ENCODE assay signal across 17 mouse cellular contexts in genomic region chr1:36454055-36454815, GRCm38 (mm10). TPM values are rescaled to one million over a fixed set of nuclear protein-coding genes. Genes with fewer than 3 reads are reported as not detected.
A peak's percentile ranks its signal among the peaks of the same experiment; 100 is the strongest.
DNase-seq lines count a peak whose midpoint lies in the region; ATAC-seq and TF ChIP-seq lines count a peak whose summit lies in the region.
"Had no signal": no experiment of that assay in that cellular context is flagged by ENCODE, and none has a peak within 500 bp of the region (broad histone marks: within the 10 kb centered on the region; RNA-seq: fewer than 3 reads in every experiment).

No protein-coding gene starts in this region.

- POLR2A ChIA-PET in Patski (lab: Charles Lee): no interaction called here

- no peak for ATAC-seq in liver, postnatal 0 days
- no peak for ATAC-seq in liver, embryonic 12.5 days
- ATAC-seq in Patski: no peak
- ATAC-seq in megakaryocyte-erythroid progenitor cell, adult 5-6 weeks (replicated peaks; ENCODE audit: low FRiP score, low TSS enrichment, poor library complexity, severe bottlenecking): peak; percentile 51; the same call in 1 of the 2 replicates

- no peak for TF ChIP-seq EP300 in heart, adult 2 months (IDR thresholded peaks at IDR 0.05; ENCODE audit: insufficient read depth, low read depth, low read length)
- no peak for TF ChIP-seq EP300 in liver, postnatal 0 days (IDR thresholded peaks at IDR 0.05; ENCODE audit: low read depth)

- no peaks in the 10 kb centered on the region for H3K4me1 ChIP-seq in heart, adult 2 months (ENCODE audit: control insufficient read depth, insufficient read depth, low read length)
- H3K4me1 ChIP-seq in liver, postnatal 0 days (ENCODE audit: insufficient read depth): 0 out of 2 replicates have a peak, but pooled peaks cover 3% of the 10 kb centered on the region
- H3K4me1 ChIP-seq in liver, embryonic 12.5 days: peaks cover 14% of the 10 kb centered on the region
- H3K4me1 ChIP-seq: midbrain, embryonic 10.5 days had no signal

- H3K9me3 ChIP-seq in liver, postnatal 0 days (ENCODE audit: low read length): no peaks in the 10 kb centered on the region
- H3K9me3 ChIP-seq in liver, embryonic 12.5 days (replicated peaks): no peaks in the 10 kb centered on the region
- H3K9me3 ChIP-seq: heart, embryonic 13.5 days; midbrain, embryonic 10.5 days had no signal

- peak; percentile 35 for TF ChIP-seq CTCF in heart, adult 2 months (IDR thresholded peaks at IDR 0.05)
- peak; percentile 41 for TF ChIP-seq CTCF in liver, postnatal 0 days (IDR thresholded peaks at IDR 0.05; ENCODE audit: low read depth)
- TF ChIP-seq CTCF in Patski (IDR thresholded peaks at IDR 0.05): peak; percentile 64

- CTCF ChIA-PET in Patski (lab: Charles Lee): no interaction called here

- TF ChIP-seq POLR2A in heart, adult 2 months (IDR thresholded peaks at IDR 0.05; ENCODE audit: insufficient read depth, low read depth, low read length): no peak

- H3K4me3 ChIP-seq in heart, adult 2 months: no peak overlapping the region
- no peak overlapping the region for H3K4me3 ChIP-seq in liver, postnatal 0 days (ENCODE audit: low read depth, low read length)
- no peak overlapping the region for H3K4me3 ChIP-seq in liver, embryonic 12.5 days
- H3K4me3 ChIP-seq: heart, embryonic 13.5 days; midbrain, embryonic 10.5 days had no signal

- no peaks in the 10 kb centered on the region for H3K27me3 ChIP-seq in heart, adult 2 months (ENCODE audit: control insufficient read depth, insufficient read depth, low read length)
- H3K27me3 ChIP-seq in liver, postnatal 0 days (ENCODE audit: insufficient read depth, low read length): no peaks in the 10 kb centered on the region
- H3K27me3 ChIP-seq in liver, embryonic 12.5 days (replicated peaks): no peaks in the 10 kb centered on the region
- H3K27me3 ChIP-seq in Patski: no peaks in the 10 kb centered on the region
- H3K27me3 ChIP-seq: heart, embryonic 13.5 days had no signal

- in situ Hi-C loops in Patski (cut with MboI; ENCODE audit: low pct_unique_long_range_greater_than_20kb): no loop called here

- no peaks in the 10 kb centered on the region for H3K36me3 ChIP-seq in heart, adult 2 months (ENCODE audit: control insufficient read depth, insufficient read depth, low read length)
- H3K36me3 ChIP-seq in liver, postnatal 0 days (replicated peaks; ENCODE audit: insufficient read depth, low read length): no peaks in the 10 kb centered on the region
- no peaks in the 10 kb centered on the region for H3K36me3 ChIP-seq in liver, embryonic 12.5 days
- H3K36me3 ChIP-seq: G1E; heart, embryonic 13.5 days; midbrain, embryonic 10.5 days had no signal

- H3K27ac ChIP-seq in heart, adult 2 months: no peak overlapping the region
- no peak overlapping the region for H3K27ac ChIP-seq in liver, postnatal 0 days (ENCODE audit: low read depth)
- H3K27ac ChIP-seq in liver, embryonic 12.5 days: no peak overlapping the region
- H3K27ac ChIP-seq: heart, embryonic 13.5 days; midbrain, embryonic 10.5 days had no signal

- no peak overlapping the region for H3K9ac ChIP-seq in heart, adult 2 months (ENCODE audit: low read depth, low read length)
- no peak overlapping the region for H3K9ac ChIP-seq in liver, postnatal 0 days (replicated peaks)
- H3K9ac ChIP-seq in liver, embryonic 12.5 days: no peak overlapping the region
- H3K9ac ChIP-seq: heart, embryonic 13.5 days; lung, embryonic 14.5 days had no signal

- DNase-seq in heart, adult 2 months: no peak
- DNase-seq in heart, adult 11 months: no peak
- no peak for DNase-seq in liver, postnatal 0 days
- DNase-seq in Patski (ENCODE audit: low read depth, low spot score): no peak
- no peak for DNase-seq in c-Kit-positive CD71-positive TER-119-positive erythroid progenitor cells, embryonic 14.5 days (ENCODE audit: low spot score)
- DNase-seq in urinary bladder, postnatal 36 days (ENCODE audit: low spot score in 2 of 2): no peak
- DNase-seq: adrenal gland, postnatal 36 days; cerebellum, adult 11 months; cerebellum, postnatal 36 days; gastrocnemius, postnatal 25 days; lung, embryonic 14.5 days; thymus, postnatal 14 days had no signal

- intact Hi-C loops in heart, adult 2 months (cut with DNase I): no loop called here

- H3K4me2 ChIP-seq in liver, postnatal 0 days (ENCODE audit: low read depth, low read length): no peak overlapping the region
- no peak overlapping the region for H3K4me2 ChIP-seq in liver, embryonic 12.5 days
- H3K4me2 ChIP-seq: heart, embryonic 13.5 days; lung, embryonic 14.5 days had no signal

- no peaks in the 10 kb centered on the region for H3K79me2 ChIP-seq in heart, adult 2 months (replicated peaks; ENCODE audit: control insufficient read depth, insufficient read depth, low read length)

- 76% methylated on average over 6 of the region's 6 CpGs for WGBS in heart, adult 2 months
- 75% methylated on average over 6 of the region's 6 CpGs for WGBS in liver, postnatal 0 days (ENCODE audit: insufficient replicate concordance)
- WGBS in liver, embryonic 12.5 days (ENCODE audit: insufficient replicate concordance): 70% methylated on average over 6 of the region's 6 CpGs

RNA-seq across cellular contexts. Expression of gene Lman2l, which starts 9.2 kb away (rescaled TPM):
- 10 to 100 TPM; 26.3 to 26.5 TPM for total RNA-seq in heart, adult 2 months (2021)
- polyA plus RNA-seq in heart, adult 2 months (2012; rRNA removed): 16.8 and 25.7 TPM in 2 replicates
- 9.0 and 9.9 TPM in 2 replicates for polyA plus RNA-seq in liver, postnatal 0 days (2015; fragmentation: Nextera tagmentation; extraction: Ambion mirVana)
- polyA plus RNA-seq in liver, embryonic 12.5 days (2016; fragmentation: Nextera tagmentation; extraction: Ambion mirVana): 20.9 and 22.8 TPM in 2 replicates
- 34.6 TPM for polyA plus RNA-seq in Patski (2021)
- total RNA-seq in megakaryocyte-erythroid progenitor cell, adult 5-6 weeks (2014; fragmentation: Nextera tagmentation): 9.3 and 13.5 TPM in 2 replicates
- total RNA-seq in megakaryocyte-erythroid progenitor cell, adult 5-6 weeks (2017): 1.8 and 7.4 TPM in 2 replicates

RNA-seq across cellular contexts. Expression of gene Cnnm4, which starts 17.2 kb away (rescaled TPM):
- total RNA-seq in heart, adult 2 months (2021): 1 to 10 TPM; 4.4 to 4.6 TPM
- polyA plus RNA-seq in heart, adult 2 months (2012; rRNA removed): 3.9 and 4.4 TPM in 2 replicates
- polyA plus RNA-seq in liver, postnatal 0 days (2015; fragmentation: Nextera tagmentation; extraction: Ambion mirVana): 2.1 and 2.2 TPM in 2 replicates
- polyA plus RNA-seq in liver, embryonic 12.5 days (2016; fragmentation: Nextera tagmentation; extraction: Ambion mirVana): 3.8 and 4.0 TPM in 2 replicates
- 5.7 TPM for polyA plus RNA-seq in Patski (2021)
- 2.7 and 3.3 TPM in 2 replicates for total RNA-seq in megakaryocyte-erythroid progenitor cell, adult 5-6 weeks (2014; fragmentation: Nextera tagmentation)
- total RNA-seq in megakaryocyte-erythroid progenitor cell, adult 5-6 weeks (2017): 2.6 and 3.0 TPM in 2 replicates

RNA-seq across cellular contexts. Expression of gene Cnnm3, which starts 57.4 kb away (rescaled TPM):
- 10 to 100 TPM; 11.1 to 15.1 TPM for total RNA-seq in heart, adult 2 months (2021)
- 14.1 and 15.6 TPM in 2 replicates for polyA plus RNA-seq in heart, adult 2 months (2012; rRNA removed)
- polyA plus RNA-seq in liver, postnatal 0 days (2015; fragmentation: Nextera tagmentation; extraction: Ambion mirVana): 0.92 and 1.1 TPM in 2 replicates
- 1.3 and 1.5 TPM in 2 replicates for polyA plus RNA-seq in liver, embryonic 12.5 days (2016; fragmentation: Nextera tagmentation; extraction: Ambion mirVana)
- polyA plus RNA-seq in Patski (2021): 19.2 TPM
- total RNA-seq in megakaryocyte-erythroid progenitor cell, adult 5-6 weeks (2014; fragmentation: Nextera tagmentation): 12.6 and 15.9 TPM in 2 replicates
- 8.3 and 8.8 TPM in 2 replicates for total RNA-seq in megakaryocyte-erythroid progenitor cell, adult 5-6 weeks (2017)
